Mouse (Mus musculus) ES-Bruce4 (cell line): ENCODE results near the gene Calcoco2. TPM values are rescaled to one million over a fixed set of nuclear protein-coding genes. Genes with fewer than 3 reads are reported as not detected.

Experiments used
- H3K27ac ChIP-seq: 2 replicates; pipeline ENCODE4 v1.5.1; 2012; ENCODE audit warnings: low read length, inconsistent platforms; ENCODE audit not compliant: insufficient read depth
- H3K27me3 ChIP-seq: 2 replicates; pipeline ENCODE4 v1.6.1; 2012; ENCODE audit warnings: mild to moderate bottlenecking, low read length, inconsistent platforms; ENCODE audit not compliant: control insufficient read depth, poor library complexity, insufficient read depth, severe bottlenecking
- H3K36me3 ChIP-seq: 2 replicates; pipeline ENCODE4 v1.6.1; 2012; ENCODE audit warnings: inconsistent platforms, mild to moderate bottlenecking, low read length, moderate library complexity; ENCODE audit not compliant: control insufficient read depth, poor library complexity, insufficient read depth, severe bottlenecking
- H3K4me1 ChIP-seq: one replicate; pipeline ENCODE4 v1.8.1; 2011; ENCODE audit warnings: low read length; ENCODE audit not compliant: control insufficient read depth, insufficient read depth
- H3K4me3 ChIP-seq: 2 replicates; pipeline ENCODE4 v1.5.1; 2011; ENCODE audit warnings: low read depth, mild to moderate bottlenecking, low read length
- H3K9ac ChIP-seq: 2 replicates; pipeline ENCODE4 v1.6.1; 2012; ENCODE audit warnings: low read depth, mild to moderate bottlenecking, inconsistent platforms; ENCODE audit not compliant: poor library complexity, severe bottlenecking
- H3K9me3 ChIP-seq: replicated peaks from 2 replicates; pipeline ENCODE4 v1.6.1; 2012; ENCODE audit warnings: mild to moderate bottlenecking, low read length, inconsistent platforms; ENCODE audit not compliant: control insufficient read depth, poor library complexity, insufficient read depth, severe bottlenecking
- CTCF ChIP-seq: IDR thresholded peaks from one replicate; pipeline ENCODE4 v1.8.1; 2011; ENCODE audit warnings: low read depth, low read length
- EP300 ChIP-seq: IDR thresholded peaks from 2 replicates; pipeline ENCODE4 v1.6.1; 2011; ENCODE audit warnings: low read depth, low read length; ENCODE audit not compliant: insufficient read depth
- POLR2A ChIP-seq: IDR thresholded peaks from one replicate; pipeline ENCODE4 v1.8.1; 2011; ENCODE audit warnings: low read length; ENCODE audit not compliant: insufficient read depth
- polyA plus RNA-seq: library from polyadenylated mRNA; stranded (reverse); fragments of >200 nt; gene quantifications from 2 replicates; pipeline ENCODE4 v1.2.4, GENCODE M21; 2011; ENCODE audit warnings: low read depth; ENCODE audit not compliant: missing spikeins, insufficient read depth, insufficient read length

Calcoco2 gene
- polyA plus RNA-seq, 1 experiment = 18.0 TPM

DNA sequence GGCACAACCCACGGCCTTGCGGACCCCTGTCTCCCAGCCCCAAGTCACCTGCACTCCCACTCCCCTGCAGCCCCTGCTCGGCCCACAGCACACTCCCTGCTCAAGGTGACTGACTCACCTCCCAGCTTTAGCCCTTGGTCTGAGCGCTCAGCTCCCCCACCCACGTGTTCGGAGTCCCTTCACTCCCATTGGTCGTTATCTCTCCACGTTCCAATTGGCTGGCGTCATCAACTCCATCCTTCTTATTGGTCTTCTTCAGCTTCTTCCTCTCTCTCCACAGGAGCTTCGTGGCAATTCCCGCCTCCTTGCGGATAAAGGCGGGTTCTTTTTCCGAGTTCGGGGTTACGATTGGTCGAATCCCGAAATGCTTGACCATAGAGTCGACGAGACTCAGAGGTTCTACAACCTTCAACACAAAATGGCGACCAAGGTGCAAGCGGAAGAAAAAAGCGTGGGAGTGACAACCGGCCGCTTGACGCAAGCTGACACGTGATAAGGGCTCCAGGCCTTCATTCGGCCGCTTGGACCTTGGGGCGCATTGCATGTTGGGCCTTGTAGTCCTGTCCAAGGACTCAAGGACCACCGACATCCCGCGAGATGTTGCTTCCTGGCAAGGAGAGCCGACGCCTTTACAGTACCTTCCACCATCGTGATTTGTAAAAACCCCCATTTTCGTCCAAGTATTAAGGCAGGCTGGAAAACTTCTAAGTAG lies 36.1 kb downstream of the Calcoco2 start, which contains the start of gene Atp5g1:
Gene Atp5g1 (minus strand): TSS at position 162 of the 712 bp plus-strand sequence.
- H3K4me1 ChIP-seq = no peaks in the 10 kb centered on the region
- H3K36me3 ChIP-seq = peaks cover 13% of the 10 kb centered on the region
- no peaks in the 10 kb centered on the region for H3K9me3 ChIP-seq
- peak within 1 kb of the TSS; percentile 90 for H3K9ac ChIP-seq
- peak within 1 kb of the TSS; percentile 87 for H3K4me3 ChIP-seq
- TF ChIP-seq EP300 = no peak
- peak; percentile 97 for TF ChIP-seq POLR2A
- no peak for TF ChIP-seq CTCF
- H3K27ac ChIP-seq = peak within 1 kb of the TSS; percentile 90
- no peaks in the 10 kb centered on the region for H3K27me3 ChIP-seq

DNA sequence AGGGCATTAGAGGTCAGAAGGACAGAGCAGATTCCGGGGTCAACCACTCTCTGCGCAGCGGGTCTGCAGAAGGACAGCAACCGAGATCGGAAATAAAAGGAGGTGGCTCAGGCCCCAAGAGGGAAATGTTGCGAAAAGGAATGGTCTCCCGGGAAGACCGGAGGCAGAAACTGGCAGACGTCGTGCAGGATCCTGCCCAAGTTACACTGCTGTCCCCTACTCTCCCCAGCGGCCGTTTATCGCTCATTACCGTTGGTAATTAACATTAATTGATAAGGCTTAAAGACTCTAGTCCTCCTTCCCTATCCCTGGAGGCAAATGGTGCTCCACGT lies 36.6 kb downstream of the Calcoco2 start:
- H3K9ac ChIP-seq = peak overlapping the region; percentile 90
- TF ChIP-seq CTCF (no peak), EP300 (no peak), POLR2A (no peak)
- H3K4me3 ChIP-seq = peak overlapping the region; percentile 87
- H3K27me3 ChIP-seq = no peaks in the 10 kb centered on the region
- H3K27ac ChIP-seq = peak overlapping the region; percentile 38
- H3K36me3 ChIP-seq = peaks cover 16% of the 10 kb centered on the region
- H3K9me3 ChIP-seq = no peaks in the 10 kb centered on the region
- H3K4me1 ChIP-seq = no peaks in the 10 kb centered on the region

DNA sequence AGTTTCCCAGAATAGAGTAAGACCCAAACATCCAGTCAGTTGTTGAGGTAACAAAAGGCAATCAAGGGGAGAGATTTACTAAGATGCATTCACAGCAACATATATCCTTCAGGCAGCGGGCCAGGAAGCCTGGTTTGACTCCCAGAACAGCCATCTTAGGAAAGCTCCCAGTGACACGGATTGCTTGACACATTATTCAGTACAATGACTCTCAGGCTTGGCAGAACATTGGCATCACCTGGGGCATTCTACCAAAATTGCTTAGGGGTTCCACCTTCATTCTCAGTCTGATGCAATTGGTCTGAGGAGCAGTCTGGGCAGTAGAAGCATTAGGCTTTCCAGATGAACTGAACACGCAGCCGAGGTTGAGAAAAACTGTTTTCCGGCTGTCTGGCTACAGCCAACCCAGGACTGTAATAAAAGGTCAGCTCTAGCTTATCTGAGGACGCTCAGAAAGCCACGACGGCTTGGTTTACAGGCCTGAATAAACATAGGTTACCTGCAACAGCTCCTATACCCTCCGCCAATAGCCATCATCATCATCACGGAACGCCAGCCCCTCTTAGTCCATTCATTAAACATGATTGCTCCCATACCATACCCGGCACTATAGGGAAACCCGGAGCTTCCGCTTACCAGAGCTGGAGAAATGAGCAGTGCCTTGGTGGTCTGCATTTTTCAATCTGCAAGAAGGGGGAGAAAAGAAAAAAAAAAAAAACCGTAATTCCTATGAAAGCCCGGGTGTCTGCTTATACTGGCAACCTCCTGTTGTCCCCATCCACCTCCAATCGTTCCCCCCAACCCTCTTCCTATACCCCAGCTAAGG lies 37.2 kb downstream of the Calcoco2 start:
- Histone ChIP-seq H3K27ac (peak overlapping the region; percentile 38), H3K36me3 (peaks cover 16% of the 10 kb centered on the region), H3K4me1 (no peaks in the 10 kb centered on the region), H3K4me3 (peak overlapping the region; percentile 87), H3K9ac (peak overlapping the region; percentile 90), H3K27me3 (no peaks in the 10 kb centered on the region), H3K9me3 (no peaks in the 10 kb centered on the region)
- TF ChIP-seq CTCF = no peak
- TF ChIP-seq EP300 = no peak

DNA sequence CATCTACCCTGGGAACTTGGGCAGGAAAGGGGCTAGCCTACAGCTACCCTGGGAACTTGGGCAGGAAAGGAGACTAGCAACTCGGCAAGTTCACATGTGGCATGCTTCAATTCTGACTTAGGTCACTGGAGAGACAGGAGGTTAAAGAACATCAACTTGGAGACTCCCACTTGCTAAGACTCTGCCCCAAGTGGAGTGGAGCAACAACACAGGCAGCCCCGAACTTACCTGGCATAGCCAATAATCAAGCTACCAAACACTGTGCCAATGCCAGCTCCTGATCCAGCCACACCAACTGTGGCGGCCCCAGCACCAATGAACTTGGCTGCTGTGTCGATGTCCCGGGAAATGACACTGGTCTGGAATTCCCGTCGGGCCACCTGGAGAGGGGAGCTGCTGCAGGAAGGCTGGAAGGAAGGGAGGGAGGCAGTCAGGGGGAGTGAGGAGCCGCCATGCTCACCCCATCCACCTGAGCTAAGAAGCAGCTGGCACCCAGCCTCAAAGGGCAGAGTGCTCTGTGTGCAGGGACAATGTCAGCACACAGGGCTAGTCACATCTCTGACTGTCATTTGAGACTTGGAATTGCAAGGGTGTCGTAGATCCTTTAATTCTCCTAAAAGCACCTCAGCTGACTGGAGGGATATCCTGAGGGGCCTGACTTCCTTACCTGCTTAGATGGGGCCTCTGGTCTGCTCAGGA lies 38.3 kb downstream of the Calcoco2 start:
- Histone ChIP-seq H3K4me3 (no peak overlapping the region), H3K9ac (peak overlapping the region; percentile 90), H3K27me3 (no peaks in the 10 kb centered on the region), H3K4me1 (no peaks in the 10 kb centered on the region), H3K27ac (no peak overlapping the region), H3K36me3 (peaks cover 16% of the 10 kb centered on the region), H3K9me3 (no peaks in the 10 kb centered on the region)
- TF ChIP-seq CTCF = no peak
- no peak for TF ChIP-seq POLR2A
- TF ChIP-seq EP300 = no peak

DNA sequence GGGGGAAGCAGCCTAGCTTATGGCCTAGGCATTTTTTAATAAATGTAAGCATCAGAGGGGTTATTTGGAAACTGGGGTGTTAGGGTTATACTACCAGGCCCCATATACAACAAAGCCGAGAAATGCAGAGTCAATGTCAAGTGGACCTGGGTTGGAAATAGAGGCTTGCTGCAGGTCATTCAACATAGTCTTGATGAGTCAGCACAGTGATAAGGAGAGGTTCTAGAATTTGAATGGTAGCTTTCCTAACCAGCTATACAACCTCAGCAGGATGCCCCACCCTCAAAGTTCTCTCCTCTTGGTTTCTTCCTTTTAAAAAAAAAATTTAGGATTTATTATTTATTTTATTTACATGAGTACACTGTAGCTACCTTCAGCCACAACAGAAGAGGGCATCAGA lies 40.8 kb downstream of the Calcoco2 start:
- no peaks in the 10 kb centered on the region for H3K9me3 ChIP-seq

More for the DNA sequence above, 40.8 kb downstream of the Calcoco2 start:
- H3K9ac ChIP-seq = no peak overlapping the region
- no peak overlapping the region for H3K27ac ChIP-seq
- H3K27me3 ChIP-seq = no peaks in the 10 kb centered on the region
- TF ChIP-seq POLR2A (no peak), EP300 (no peak), CTCF (no peak)
- no peak overlapping the region for H3K4me3 ChIP-seq
- no peaks in the 10 kb centered on the region for H3K4me1 ChIP-seq
- H3K36me3 ChIP-seq = peaks cover 16% of the 10 kb centered on the region
